Mouse (Mus musculus) midbrain, postnatal 0 days (tissue): Measurements from ENCODE around the gene Dnajc22. TPM values are rescaled to one million over a fixed set of nuclear protein-coding genes. Genes with fewer than 3 reads are reported as not detected.

Experiments used
- ATAC-seq: fragments of 200-750 bp; cut with Nextera tagmentation; 2 replicates; pipeline ENCODE4 v1.8.0; 2017; ENCODE audit warnings: moderate number of reproducible peaks, mild to moderate bottlenecking, moderate TSS enrichment, moderate library complexity; ENCODE audit not compliant: low FRiP score
- DNase-seq: peaks from one replicate; pipeline ENCODE4 v3.0.0-alpha.2; 2015; ENCODE audit warnings: low spot score
- H3K27ac ChIP-seq: fragments of 300-500 bp; sonication (generic); 2 replicates; pipeline ENCODE4 v1.5.1; 2014; ENCODE audit warnings: low read depth, mild to moderate bottlenecking, low read length, mixed read lengths
- H3K27me3 ChIP-seq: fragments of 300-500 bp; sonication (generic); 2 replicates; pipeline ENCODE4 v1.6.1; 2014; ENCODE audit warnings: low read length, control low read depth, mixed read lengths; ENCODE audit not compliant: insufficient read depth
- H3K36me3 ChIP-seq: fragments of 300-500 bp; sonication (generic); 2 replicates; pipeline ENCODE4 v1.6.1; 2014; ENCODE audit warnings: low read length, control low read depth, mixed read lengths; ENCODE audit not compliant: insufficient read depth
- H3K4me1 ChIP-seq: fragments of 300-500 bp; sonication (generic); 2 replicates; pipeline ENCODE4 v1.6.1; 2014; ENCODE audit warnings: mild to moderate bottlenecking, control low read depth, antibody characterized with exemption, low read length, mixed read lengths; ENCODE audit not compliant: insufficient read depth
- H3K4me2 ChIP-seq: fragments of 300-500 bp; sonication (generic); 2 replicates; pipeline ENCODE4 v1.6.1; 2014; ENCODE audit warnings: low read depth, mild to moderate bottlenecking, low read length, mixed read lengths; ENCODE audit not compliant: poor library complexity, severe bottlenecking
- H3K4me3 ChIP-seq: fragments of 300-500 bp; sonication (generic); 2 replicates; pipeline ENCODE4 v1.5.1; 2014; ENCODE audit warnings: low read depth, mild to moderate bottlenecking, low read length, moderate library complexity
- H3K9ac ChIP-seq: fragments of 300-500 bp; sonication (generic); replicated peaks from 2 replicates; pipeline ENCODE4 v1.6.1; 2014; ENCODE audit warnings: mild to moderate bottlenecking, low read length, moderate library complexity, mixed read lengths; ENCODE audit not compliant: poor library complexity, severe bottlenecking
- H3K9me3 ChIP-seq: fragments of 300-500 bp; sonication (generic); 2 replicates; pipeline ENCODE4 v1.6.1; 2016; ENCODE audit warnings: low read length, control low read depth
- CTCF ChIP-seq: IDR thresholded peaks from 2 replicates; pipeline ENCODE4 v1.5.1; 2016; ENCODE audit warnings: antibody characterized with exemption, mild to moderate bottlenecking
- WGBS: fragments of 180-500 bp; shearing (Covaris S2); extraction: QIAGEN DNeasy Blood & Tissue Kit; methylation state at CpG from one replicate; pipeline ENCODE4 v1.1.7; 2014; 5-methylcytosine and 5-hydroxymethylcytosine counted together
- polyA plus RNA-seq: library from polyadenylated mRNA; unstranded; fragments of >200 nt; fragmentation: Nextera tagmentation; extraction: Ambion mirVana; gene quantifications from 2 replicates; pipeline ENCODE4 v1.2.1, GENCODE M21; 2015
- total RNA-seq: library from RNA; depleted of rRNA; stranded (reverse); fragments of >200 nt; gene quantifications from 2 replicates; pipeline ENCODE4 v1.2.3, GENCODE M21; 2014

Dnajc22 gene
- total and polyA plus RNA-seq, 2 experiments from 2014 or later, result 0.88 to 1.6 TPM

DNA sequence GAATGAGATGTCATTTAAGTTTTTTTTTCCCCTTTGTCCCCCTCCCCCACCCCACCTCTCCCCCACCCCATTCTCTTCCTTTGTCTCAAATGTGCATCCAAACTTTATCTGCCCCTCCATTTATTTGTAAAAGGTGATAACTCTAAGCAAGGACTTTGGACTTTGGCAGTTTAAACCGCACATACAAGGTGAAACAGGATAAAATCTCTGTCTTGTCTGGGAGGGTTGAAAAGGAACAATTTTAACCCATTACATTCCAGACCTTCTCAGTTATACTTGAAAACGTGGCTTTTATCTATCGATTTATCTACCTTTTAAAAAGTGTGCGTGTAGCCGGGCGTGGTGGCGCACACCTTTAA lies 22.1 kb downstream of the Dnajc22 start:
- no peak for ATAC-seq
- no peak overlapping the region for H3K9ac ChIP-seq
- WGBS, result 85% methylated on average over 7 of the region's 7 CpGs

GRCm38 (mm10) chr15:99116539-99116938 lies 23.6 kb downstream of the Dnajc22 start:
- no peak for ATAC-seq
- no peak overlapping the region for H3K4me2 ChIP-seq
- H3K27me3 ChIP-seq, result no peaks in the 10 kb centered on the region
- H3K4me1 ChIP-seq, result no peaks in the 10 kb centered on the region
- H3K9me3 ChIP-seq, result no peaks in the 10 kb centered on the region
- TF ChIP-seq CTCF, result no peak
- no peak overlapping the region for H3K4me3 ChIP-seq
- 51% methylated on average over 11 of the region's 11 CpGs for WGBS
- H3K9ac ChIP-seq, result no peak overlapping the region
- H3K27ac ChIP-seq, result no peak overlapping the region
- H3K36me3 ChIP-seq, result no peaks in the 10 kb centered on the region
- DNase-seq, result no peak

More for the DNA sequence above, 22.1 kb downstream of the Dnajc22 start:
- Histone ChIP-seq H3K36me3 (no peaks in the 10 kb centered on the region), H3K4me1 (no peaks in the 10 kb centered on the region), H3K27me3 (no peaks in the 10 kb centered on the region), H3K27ac (no peak overlapping the region), H3K9me3 (no peaks in the 10 kb centered on the region), H3K4me2 (no peak overlapping the region), H3K4me3 (no peak overlapping the region)
- TF ChIP-seq CTCF, result no peak
- DNase-seq, result no peak

GRCm38 (mm10) chr15:99120814-99121213 lies 27.8 kb downstream of the Dnajc22 start:
- Histone ChIP-seq H3K27ac (no peak overlapping the region), H3K9me3 (no peaks in the 10 kb centered on the region), H3K9ac (no peak overlapping the region), H3K4me1 (no peaks in the 10 kb centered on the region), H3K4me3 (no peak overlapping the region), H3K36me3 (no peaks in the 10 kb centered on the region), H3K4me2 (no peak overlapping the region), H3K27me3 (no peaks in the 10 kb centered on the region)
- ATAC-seq, result no peak
- no peak for TF ChIP-seq CTCF
- WGBS, result 15% methylated on average over 11 of the region's 11 CpGs
- no peak for DNase-seq

DNA sequence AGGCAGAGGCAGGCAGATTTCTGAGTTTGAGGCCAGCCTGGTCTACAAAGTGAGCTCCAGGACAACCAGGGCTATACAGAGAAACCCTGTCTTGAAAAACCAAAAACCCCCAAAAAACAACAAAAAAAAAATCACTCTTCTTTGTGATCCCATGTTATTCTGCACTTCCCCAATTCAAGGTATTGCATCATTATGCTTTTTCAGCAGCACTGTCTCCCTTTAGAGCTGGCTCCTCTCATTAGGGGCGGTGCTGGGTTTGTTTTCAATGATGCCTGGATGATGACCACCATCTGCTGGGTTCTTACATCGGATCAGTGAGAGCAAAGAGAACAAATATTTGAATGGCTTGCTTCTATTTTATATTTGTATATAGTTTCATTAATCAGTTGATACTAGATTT lies 29.7 kb downstream of the Dnajc22 start:
- no peak for ATAC-seq
- H3K4me3 ChIP-seq, result no peak overlapping the region
- WGBS, result 82% methylated on average over 2 of the region's 2 CpGs
- TF ChIP-seq CTCF, result no peak
- no peaks in the 10 kb centered on the region for H3K27me3 ChIP-seq
- no peaks in the 10 kb centered on the region; the same call in 1 of the 2 replicates for H3K4me1 ChIP-seq
- H3K9me3 ChIP-seq, result no peaks in the 10 kb centered on the region
- H3K4me2 ChIP-seq, result no peak overlapping the region
- H3K9ac ChIP-seq, result no peak overlapping the region
- no peak overlapping the region for H3K27ac ChIP-seq
- DNase-seq, result no peak
- no peaks in the 10 kb centered on the region for H3K36me3 ChIP-seq

DNA sequence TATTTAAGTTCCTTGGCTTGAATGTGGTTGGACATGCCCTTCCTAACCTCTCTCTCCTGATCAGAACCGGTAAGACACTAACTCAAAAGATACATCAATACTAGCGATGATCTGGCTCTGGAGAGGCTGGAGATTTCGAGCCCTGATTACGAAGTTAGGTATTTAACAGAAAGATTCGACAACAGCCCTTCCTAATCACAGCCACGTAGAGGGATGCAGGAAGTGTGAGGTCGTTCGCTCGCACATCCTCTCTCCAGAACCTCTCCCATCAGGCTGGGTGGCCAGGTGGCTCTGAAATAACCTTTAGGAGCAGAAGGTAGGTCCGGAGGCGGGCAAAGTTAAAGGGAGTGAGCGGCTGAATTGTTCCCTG lies 32.7 kb downstream of the Dnajc22 start, which contains the start of gene Spats2:
Spats2 (plus strand) TSS at position 206 of the 370 bp plus-strand sequence.
- Histone ChIP-seq H3K4me2 (peak within 1 kb of the TSS; percentile 88), H3K4me3 (peak within 1 kb of the TSS; percentile 84), H3K9ac (peak within 1 kb of the TSS; percentile 87), H3K36me3 (no peaks in the 10 kb centered on the region), H3K9me3 (no peaks in the 10 kb centered on the region), H3K27me3 (no peaks in the 10 kb centered on the region), H3K27ac (peak within 1 kb of the TSS; percentile 87), H3K4me1 (peaks cover 10% of the 10 kb centered on the region)
- DNase-seq, result no peak
- WGBS, result under 1% methylated on average over 12 of the region's 12 CpGs
- ATAC-seq, result 0 out of 2 replicates have a peak, but pooled peaks have one; percentile 11
- no peak for TF ChIP-seq CTCF

DNA sequence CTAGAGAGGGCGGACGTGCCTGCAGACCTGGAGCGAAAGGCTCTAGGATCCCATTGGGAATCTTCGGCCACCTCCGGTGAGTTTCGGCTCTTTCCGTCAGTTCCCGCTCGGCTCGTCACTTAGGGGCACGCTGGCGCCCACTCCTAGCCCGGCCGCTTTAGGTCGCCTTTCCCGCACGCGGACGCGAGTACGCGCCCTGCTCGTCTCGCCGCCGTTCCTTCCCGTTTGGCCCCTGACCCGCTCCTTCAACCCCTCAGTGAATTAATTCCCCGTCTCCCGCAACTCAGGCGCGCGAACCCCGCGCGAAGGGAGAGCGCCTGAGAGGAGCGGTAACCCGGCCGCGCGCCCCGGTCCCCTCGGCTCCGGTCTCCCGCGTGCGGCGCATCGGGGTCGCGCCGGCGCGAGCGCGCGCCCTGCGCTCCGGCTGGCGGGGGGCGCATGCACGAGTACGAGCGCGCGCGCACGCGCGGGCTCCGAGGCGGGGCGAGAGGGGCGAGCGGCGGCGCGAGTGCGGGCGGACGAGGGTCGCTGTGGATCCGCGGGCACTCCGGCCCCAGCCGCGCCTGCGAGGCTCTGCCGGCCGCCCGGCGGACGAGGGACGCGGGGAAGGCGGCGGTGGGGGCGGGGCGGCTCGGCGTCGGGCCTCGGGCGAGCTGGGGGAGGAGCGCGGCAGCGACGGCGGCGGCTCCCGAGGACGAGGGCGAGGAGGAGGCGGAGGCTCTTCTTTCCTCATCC lies 33.3 kb downstream of the Dnajc22 start:
- Histone ChIP-seq H3K9ac (peak overlapping the region; percentile 87), H3K27me3 (no peaks in the 10 kb centered on the region), H3K27ac (peak overlapping the region; percentile 87), H3K36me3 (no peaks in the 10 kb centered on the region), H3K4me1 (peaks cover 10% of the 10 kb centered on the region), H3K4me3 (peak overlapping the region; percentile 84), H3K9me3 (no peaks in the 10 kb centered on the region), H3K4me2 (peak overlapping the region; percentile 88)
- ATAC-seq (peak; percentile 85), DNase-seq (peak; percentile 91)
- under 1% methylated on average over 82 of the region's 115 CpGs for WGBS
- TF ChIP-seq CTCF, result no peak
